Mouse (Mus musculus): ENCODE measurements around the gene Stk25. TPM values are rescaled to one million over a fixed set of nuclear protein-coding genes. Genes with fewer than 3 reads are reported as not detected.

The Stk25 gene
- polyA plus RNA-seq, 1 experiment from 2014 or later, result 171 TPM

- no peak overlapping the region for H3K9ac ChIP-seq (replicated peaks; ENCODE audit: low read depth, low read length)
- no peak for ATAC-seq (ENCODE audit: insufficient number of reproducible peaks, insufficient read depth, low FRiP score, low read depth)
- no peaks in the 10 kb centered on the region for H3K9me3 ChIP-seq (ENCODE audit: control insufficient read depth, low read depth, low read length)
- H3K4me2 ChIP-seq (replicated peaks; ENCODE audit: low read depth, low read length), result no peak overlapping the region
- no peaks in the 10 kb centered on the region for H3K4me1 ChIP-seq (ENCODE audit: control insufficient read depth, insufficient read depth, low read length)
- H3K4me3 ChIP-seq (ENCODE audit: low read depth, low read length), result no peak overlapping the region
- WGBS, result 75% methylated on average over 3 of the region's 3 CpGs
- no peak overlapping the region for H3K27ac ChIP-seq (ENCODE audit: low read length)
- H3K27me3 ChIP-seq (ENCODE audit: control insufficient read depth, insufficient read depth, low read length), result no peaks in the 10 kb centered on the region
- peaks cover 12% of the 10 kb centered on the region; the same call in 1 of the 2 replicates for H3K36me3 ChIP-seq (ENCODE audit: control insufficient read depth, insufficient read depth, low read length)
Observed at GRCm38 (mm10) chr1:93693502-93693901, 35.0 kb upstream of the Stk25 start.

- Histone ChIP-seq H3K4me2 (replicated peaks; ENCODE audit: low read depth, low read length) (no peak overlapping the region), H3K9me3 (ENCODE audit: control insufficient read depth, low read depth, low read length) (no peaks in the 10 kb centered on the region), H3K27ac (ENCODE audit: low read length) (no peak overlapping the region), H3K27me3 (ENCODE audit: control insufficient read depth, insufficient read depth, low read length) (no peaks in the 10 kb centered on the region), H3K4me1 (ENCODE audit: control insufficient read depth, insufficient read depth, low read length) (no peaks in the 10 kb centered on the region), H3K9ac (replicated peaks; ENCODE audit: low read depth, low read length) (no peak overlapping the region), H3K4me3 (ENCODE audit: low read depth, low read length) (no peak overlapping the region), H3K36me3 (ENCODE audit: control insufficient read depth, insufficient read depth, low read length) (peaks cover 12% of the 10 kb centered on the region; the same call in 1 of the 2 replicates)
- ATAC-seq (ENCODE audit: insufficient number of reproducible peaks, insufficient read depth, low FRiP score, low read depth), result no peak
- WGBS, result 87% methylated on average over 9 of the region's 9 CpGs
Observed at GRCm38 (mm10) chr1:93692773-93693172, 34.3 kb upstream of the Stk25 start.

GRCm38 (mm10) chr1:93691786-93692357, 33.4 kb upstream of the Stk25 start:
- no peak overlapping the region for H3K4me3 ChIP-seq (ENCODE audit: low read depth, low read length)
- H3K27me3 ChIP-seq (ENCODE audit: control insufficient read depth, insufficient read depth, low read length), result no peaks in the 10 kb centered on the region
- H3K4me2 ChIP-seq (replicated peaks; ENCODE audit: low read depth, low read length), result no peak overlapping the region
- H3K27ac ChIP-seq (ENCODE audit: low read length), result no peak overlapping the region
- no peak overlapping the region for H3K9ac ChIP-seq (replicated peaks; ENCODE audit: low read depth, low read length)
- H3K36me3 ChIP-seq (ENCODE audit: control insufficient read depth, insufficient read depth, low read length), result peaks cover 12% of the 10 kb centered on the region; the same call in 1 of the 2 replicates
- 73% methylated on average over 10 of the region's 10 CpGs for WGBS
- H3K9me3 ChIP-seq (ENCODE audit: control insufficient read depth, low read depth, low read length), result no peaks in the 10 kb centered on the region
- no peak for ATAC-seq (ENCODE audit: insufficient number of reproducible peaks, insufficient read depth, low FRiP score, low read depth)
- 0 out of 2 replicates have a peak, but pooled peaks cover 6% of the 10 kb centered on the region for H3K4me1 ChIP-seq (ENCODE audit: control insufficient read depth, insufficient read depth, low read length)

GRCm38 (mm10) chr1:93691106-93691505, 32.6 kb upstream of the Stk25 start:
- Histone ChIP-seq H3K9ac (replicated peaks; ENCODE audit: low read depth, low read length) (no peak overlapping the region), H3K4me2 (replicated peaks; ENCODE audit: low read depth, low read length) (no peak overlapping the region), H3K27ac (ENCODE audit: low read length) (no peak overlapping the region), H3K27me3 (ENCODE audit: control insufficient read depth, insufficient read depth, low read length) (no peaks in the 10 kb centered on the region), H3K9me3 (ENCODE audit: control insufficient read depth, low read depth, low read length) (no peaks in the 10 kb centered on the region), H3K36me3 (ENCODE audit: control insufficient read depth, insufficient read depth, low read length) (peaks cover 12% of the 10 kb centered on the region; the same call in 1 of the 2 replicates), H3K4me3 (ENCODE audit: low read depth, low read length) (no peak overlapping the region), H3K4me1 (ENCODE audit: control insufficient read depth, insufficient read depth, low read length) (0 out of 2 replicates have a peak, but pooled peaks cover 6% of the 10 kb centered on the region)
- 89% methylated on average over 8 of the region's 8 CpGs for WGBS
- no peak for ATAC-seq (ENCODE audit: insufficient number of reproducible peaks, insufficient read depth, low FRiP score, low read depth)

- H3K4me3 ChIP-seq (ENCODE audit: low read depth, low read length), result no peak overlapping the region
- no peak overlapping the region for H3K4me2 ChIP-seq (replicated peaks; ENCODE audit: low read depth, low read length)
- H3K27me3 ChIP-seq (ENCODE audit: control insufficient read depth, insufficient read depth, low read length), result no peaks in the 10 kb centered on the region
- WGBS, result 80% methylated on average over 7 of the region's 7 CpGs
- H3K4me1 ChIP-seq (ENCODE audit: control insufficient read depth, insufficient read depth, low read length), result 0 out of 2 replicates have a peak, but pooled peaks cover 9% of the 10 kb centered on the region
- no peak for ATAC-seq (ENCODE audit: insufficient number of reproducible peaks, insufficient read depth, low FRiP score, low read depth)
- no peak overlapping the region for H3K27ac ChIP-seq (ENCODE audit: low read length)
- peaks cover 12% of the 10 kb centered on the region; the same call in 1 of the 2 replicates for H3K36me3 ChIP-seq (ENCODE audit: control insufficient read depth, insufficient read depth, low read length)
- H3K9ac ChIP-seq (replicated peaks; ENCODE audit: low read depth, low read length), result no peak overlapping the region
- no peaks in the 10 kb centered on the region for H3K9me3 ChIP-seq (ENCODE audit: control insufficient read depth, low read depth, low read length)
Observed at GRCm38 (mm10) chr1:93689901-93690496, 31.5 kb upstream of the Stk25 start.

- 81% methylated on average over 8 of the region's 8 CpGs for WGBS
- Histone ChIP-seq H3K4me1 (ENCODE audit: control insufficient read depth, insufficient read depth, low read length) (0 out of 2 replicates have a peak, but pooled peaks cover 10% of the 10 kb centered on the region), H3K27ac (ENCODE audit: low read length) (no peak overlapping the region), H3K9ac (replicated peaks; ENCODE audit: low read depth, low read length) (no peak overlapping the region), H3K27me3 (ENCODE audit: control insufficient read depth, insufficient read depth, low read length) (no peaks in the 10 kb centered on the region), H3K4me3 (ENCODE audit: low read depth, low read length) (no peak overlapping the region), H3K36me3 (ENCODE audit: control insufficient read depth, insufficient read depth, low read length) (peaks cover 12% of the 10 kb centered on the region; the same call in 1 of the 2 replicates), H3K4me2 (replicated peaks; ENCODE audit: low read depth, low read length) (no peak overlapping the region), H3K9me3 (ENCODE audit: control insufficient read depth, low read depth, low read length) (no peaks in the 10 kb centered on the region)
- ATAC-seq (ENCODE audit: insufficient number of reproducible peaks, insufficient read depth, low FRiP score, low read depth), result no peak
Observed at GRCm38 (mm10) chr1:93688154-93688553, 29.7 kb upstream of the Stk25 start.

- peak overlapping the region; percentile 89 for H3K4me2 ChIP-seq (replicated peaks; ENCODE audit: low read depth, low read length)
- H3K27ac ChIP-seq (ENCODE audit: low read length), result no peak overlapping the region
- H3K9ac ChIP-seq (replicated peaks; ENCODE audit: low read depth, low read length), result peak overlapping the region; percentile 46; the same call in 1 of the 2 replicates
- H3K4me1 ChIP-seq (ENCODE audit: control insufficient read depth, insufficient read depth, low read length), result 0 out of 2 replicates have a peak, but pooled peaks cover 10% of the 10 kb centered on the region
- H3K9me3 ChIP-seq (ENCODE audit: control insufficient read depth, low read depth, low read length), result no peaks in the 10 kb centered on the region
- peaks cover 9% of the 10 kb centered on the region; the same call in 1 of the 2 replicates for H3K36me3 ChIP-seq (ENCODE audit: control insufficient read depth, insufficient read depth, low read length)
- WGBS, result 58% methylated on average over 3 of the region's 3 CpGs
- peak overlapping the region; percentile 56 for H3K4me3 ChIP-seq (ENCODE audit: low read depth, low read length)
- no peaks in the 10 kb centered on the region for H3K27me3 ChIP-seq (ENCODE audit: control insufficient read depth, insufficient read depth, low read length)
- ATAC-seq (ENCODE audit: insufficient number of reproducible peaks, insufficient read depth, low FRiP score, low read depth), result no peak
Observed at GRCm38 (mm10) chr1:93686961-93687320, 28.5 kb upstream of the Stk25 start.

GRCm38 (mm10) chr1:93686245-93686960, 27.9 kb upstream of the Stk25 start:
- Histone ChIP-seq H3K9ac (replicated peaks; ENCODE audit: low read depth, low read length) (peak overlapping the region; percentile 46), H3K36me3 (ENCODE audit: control insufficient read depth, insufficient read depth, low read length) (peaks cover 8% of the 10 kb centered on the region; the same call in 1 of the 2 replicates), H3K4me2 (replicated peaks; ENCODE audit: low read depth, low read length) (peak overlapping the region; percentile 89), H3K9me3 (ENCODE audit: control insufficient read depth, low read depth, low read length) (no peaks in the 10 kb centered on the region), H3K27me3 (ENCODE audit: control insufficient read depth, insufficient read depth, low read length) (no peaks in the 10 kb centered on the region), H3K27ac (ENCODE audit: low read length) (peak overlapping the region; percentile 28; the same call in 1 of the 2 replicates), H3K4me1 (ENCODE audit: control insufficient read depth, insufficient read depth, low read length) (0 out of 2 replicates have a peak, but pooled peaks cover 10% of the 10 kb centered on the region), H3K4me3 (ENCODE audit: low read depth, low read length) (peak overlapping the region; percentile 56)
- peak; percentile 81 for ATAC-seq (ENCODE audit: insufficient number of reproducible peaks, insufficient read depth, low FRiP score, low read depth)
- WGBS, result 5% methylated on average over 51 of the region's 51 CpGs
